Mouse (Mus musculus) bone marrow macrophage, adult 2 months (primary cell): ENCODE data around the gene Fndc7.

ENCODE experiments used
- CTCF ChIP-seq: IDR thresholded peaks from 2 replicates; pipeline ENCODE4 v1.5.1; 2012; ENCODE audit warnings: low read depth, mild to moderate bottlenecking, low read length, moderate library complexity
- POLR2A ChIP-seq: IDR thresholded peaks from 2 replicates; pipeline ENCODE4 v1.6.1; 2012; ENCODE audit warnings: mild to moderate bottlenecking, low read depth, low read length, borderline replicate concordance

- TF ChIP-seq CTCF (no peak), POLR2A (no peak)
Measured at GRCm38 (mm10) chr3:108892080-108892479, 2.3 kb upstream of the Fndc7 start.
